Mouse (Mus musculus): Measurements from ENCODE around the gene Chit1. TPM values are rescaled to one million over a fixed set of nuclear protein-coding genes. Genes with fewer than 3 reads are reported as not detected.

Gene Chit1
- total and polyA plus RNA-seq, 3 experiments, result not detected

- TF ChIP-seq TAL1 (IDR thresholded peaks at IDR 0.05; ENCODE audit: low read length), result no peak
- TF ChIP-seq ZMIZ1 (IDR thresholded peaks at IDR 0.05; ENCODE audit: low read depth, low read length), result no peak
- TF ChIP-seq MAZ (IDR thresholded peaks at IDR 0.05; ENCODE audit: low read depth, low read length), result no peak
- TF ChIP-seq USF2 (IDR thresholded peaks at IDR 0.05; ENCODE audit: borderline replicate concordance in 1 of 2, insufficient read depth in 1 of 2, low read depth in 1 of 2, low read length in 2 of 2), result no peak
- TF ChIP-seq MAFK (IDR thresholded peaks at IDR 0.05; ENCODE audit: borderline replicate concordance, low read depth, low read length), result no peak
- no peak for TF ChIP-seq ZNF384 (IDR thresholded peaks at IDR 0.05; ENCODE audit: low read depth, low read length)
- TF ChIP-seq MYC (IDR thresholded peaks at IDR 0.05; ENCODE audit: low read depth, low read length), result no peak
- no peak for TF ChIP-seq ZKSCAN1 (IDR thresholded peaks at IDR 0.05; ENCODE audit: low read depth, low read length)
- no peak for TF ChIP-seq POLR2A (IDR thresholded peaks at IDR 0.05; ENCODE audit: control insufficient read depth in 1 of 2, insufficient read depth in 1 of 2, low read depth in 1 of 2, low read length in 2 of 2, poor library complexity in 1 of 2)
- no peak for TF ChIP-seq TBP (IDR thresholded peaks at IDR 0.05; ENCODE audit: low read depth, low read length)
- TF ChIP-seq EP300 (IDR thresholded peaks at IDR 0.05; ENCODE audit: low read depth in 1 of 2, low read length in 2 of 2), result no peak
- TF ChIP-seq NRF1 (IDR thresholded peaks at IDR 0.05; ENCODE audit: insufficient read depth, low read depth, low read length, poor library complexity, severe bottlenecking), result no peak
- TF ChIP-seq TCF12 (IDR thresholded peaks at IDR 0.05; ENCODE audit: low read depth, low read length), result no peak
- no peak for TF ChIP-seq KAT2A (conservative IDR thresholded peaks at IDR 0.05; ENCODE audit: low read depth, low read length)
- no peak for TF ChIP-seq HCFC1 (IDR thresholded peaks at IDR 0.05; ENCODE audit: low read depth, low read length)
- TF ChIP-seq MAX (IDR thresholded peaks at IDR 0.05; ENCODE audit: low read length), result no peak
Observed at GRCm38 (mm10) chr1:134154655-134155054, 43.6 kb downstream of the Chit1 start (continued).

GRCm38 (mm10) chr1:134160404-134160803, 49.4 kb downstream of the Chit1 start:
- Histone ChIP-seq H3K4me3 (ENCODE audit: control insufficient read depth in 1 of 2, insufficient read depth in 1 of 2, low read depth in 2 of 2, low read length in 2 of 2) (no peak overlapping the region), H3K9ac (ENCODE audit: control insufficient read depth, low read depth, low read length, poor library complexity, severe bottlenecking) (no peak overlapping the region), H3K4me1 (ENCODE audit: control insufficient read depth in 1 of 2, insufficient read depth in 2 of 2, low read length in 2 of 2) (no peaks in the 10 kb centered on the region), H3K36me3 (ENCODE audit: control insufficient read depth in 1 of 2, insufficient read depth in 2 of 2, low read length in 2 of 2) (no peaks in the 10 kb centered on the region), H3K27me3 (ENCODE audit: control insufficient read depth in 1 of 2, insufficient read depth in 2 of 2, low read length in 2 of 2) (peaks cover 0 to 5% of the 10 kb centered on the region in 2 experiments; a peak in 2 of 4 replicates), H3K27ac (ENCODE audit: control insufficient read depth, low read depth, low read length) (no peak overlapping the region), H3K9me3 (replicated peaks; ENCODE audit: insufficient read depth, low read length) (no peaks in the 10 kb centered on the region), H3K79me2 (ENCODE audit: control insufficient read depth, insufficient read depth, low read length, poor library complexity) (no peaks in the 10 kb centered on the region)
- no peak for DNase-seq (ENCODE audit: low read depth, low spot score)
- TF ChIP-seq ZMIZ1 (IDR thresholded peaks at IDR 0.05; ENCODE audit: low read depth, low read length) (no peak), MEF2A (IDR thresholded peaks at IDR 0.05; ENCODE audit: extremely low read depth, insufficient replicate concordance, low read depth, low read length, poor library complexity, severe bottlenecking) (no peak), USF1 (IDR thresholded peaks at IDR 0.05; ENCODE audit: low read depth, low read length) (no peak), KAT2A (conservative IDR thresholded peaks at IDR 0.05; ENCODE audit: low read depth, low read length) (no peak), ETS1 (IDR thresholded peaks at IDR 0.05; ENCODE audit: low read depth, low read length) (no peak), NELFE (IDR thresholded peaks at IDR 0.05; ENCODE audit: low read depth, low read length) (no peak), ELF1 (IDR thresholded peaks at IDR 0.05; ENCODE audit: low read depth, low read length) (no peak), MYB (IDR thresholded peaks at IDR 0.05; ENCODE audit: low read depth, low read length) (no peak), POLR2AphosphoS2 (IDR thresholded peaks at IDR 0.05; ENCODE audit: low read length) (no peak), CHD2 (IDR thresholded peaks at IDR 0.05; ENCODE audit: low read length) (no peak), TAL1 (IDR thresholded peaks at IDR 0.05; ENCODE audit: low read length) (no peak), RCOR1 (IDR thresholded peaks at IDR 0.05; ENCODE audit: low read depth, low read length) (no peak), CHD1 (IDR thresholded peaks at IDR 0.05; ENCODE audit: low read depth, low read length) (no peak), POLR2AphosphoS5 (IDR thresholded peaks at IDR 0.05; ENCODE audit: borderline replicate concordance, low read depth, low read length) (no peak), TBP (IDR thresholded peaks at IDR 0.05; ENCODE audit: low read depth, low read length) (no peak), E2F4 (IDR thresholded peaks at IDR 0.05; ENCODE audit: borderline replicate concordance, low read depth, low read length) (no peak)

All from MEL (cell line).